Mouse (Mus musculus): ENCODE measurements at regions not wholly inside any gene's neighbourhood (a gene's known extent, or its start where the extent isn't known, plus 50 kb on each side); places are given as distances from the start of the nearest gene placed in this dataset.

DNA sequence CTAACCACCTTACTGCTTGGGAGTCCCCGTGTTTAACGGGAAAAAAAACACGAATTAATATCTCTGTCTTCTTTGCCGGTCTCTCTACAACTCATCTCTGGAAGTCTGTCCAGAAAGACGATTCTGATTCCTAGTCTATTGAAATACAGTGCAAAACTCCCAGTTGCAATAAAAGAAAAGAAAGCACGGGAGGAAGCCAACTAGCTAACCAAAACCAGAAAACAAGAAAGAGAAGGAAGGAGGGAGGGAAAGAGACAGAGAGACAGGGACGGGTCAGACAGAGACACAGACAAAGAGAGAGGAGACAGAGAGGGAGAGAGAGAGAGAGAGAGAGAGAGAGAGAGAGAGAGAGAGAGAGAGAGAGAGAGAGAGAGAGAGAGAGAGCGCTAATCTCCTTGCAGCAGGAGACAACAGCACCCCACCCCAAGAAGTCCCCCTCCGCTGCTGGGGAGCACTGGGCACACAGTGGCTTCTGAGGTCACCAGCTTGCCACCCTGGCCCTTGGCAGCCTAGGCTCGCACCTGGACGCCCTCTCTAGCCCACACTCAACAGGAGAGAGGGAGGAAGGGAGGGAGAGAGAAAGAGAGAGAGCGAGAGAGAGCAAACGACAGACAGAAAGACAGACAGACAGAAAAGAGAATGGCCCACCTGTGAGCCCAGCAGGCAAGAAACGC lies 64.5 kb upstream of the Commd3 start:
- TF ChIP-seq GATA1 (IDR thresholded peaks at IDR 0.05; ENCODE audit: low read length) (no peak), TAL1 (IDR thresholded peaks at IDR 0.05; ENCODE audit: low read length) (no peak)
